Mouse (Mus musculus): ENCODE data around the gene Necab3.

- TF ChIP-seq CTCF (IDR thresholded peaks at IDR 0.05; ENCODE audit: borderline replicate concordance, insufficient read depth, low read depth, low read length) (no peak), POLR2A (IDR thresholded peaks at IDR 0.05; ENCODE audit: borderline replicate concordance, insufficient read depth, low read length) (peak; percentile 64; the same call in 1 of the 2 replicates)
Measured at GRCm38 (mm10) chr2:154603638-154604153, 45.0 kb upstream of the Necab3 start, which contains the start of gene Pxmp4.
